Mouse (Mus musculus) frontal cortex, postnatal 14 days (tissue): Measurements from ENCODE around the gene Rnls.

Experiments used
- DNase-seq, 2 experiments: peaks; one replicate each; pipeline ENCODE4 v3.0.0; 2022; ENCODE audit warnings: low spot score in 2 of 2

Rnls gene

GRCm38 (mm10) chr19:33179595-33179994 lies 212.5 kb downstream of the Rnls start:
- DNase-seq = no peak

GRCm38 (mm10) chr19:33178866-33179265 lies 213.2 kb downstream of the Rnls start:
- DNase-seq = no peak

- DNase-seq = no peak
These were observed 213.7 kb downstream of the Rnls start for GRCm38 (mm10) chr19:33178367-33178766.

GRCm38 (mm10) chr19:33173991-33174390 lies 218.1 kb downstream of the Rnls start:
- DNase-seq = no peak

GRCm38 (mm10) chr19:33169881-33170280 lies 222.2 kb downstream of the Rnls start:
- no peak for DNase-seq

GRCm38 (mm10) chr19:33167528-33168264 lies 224.4 kb downstream of the Rnls start:
- no peak for DNase-seq

- DNase-seq = no peak
These were observed 227.3 kb downstream of the Rnls start for GRCm38 (mm10) chr19:33164801-33165200.

GRCm38 (mm10) chr19:33161903-33162302 lies 230.2 kb downstream of the Rnls start:
- no peak for DNase-seq

GRCm38 (mm10) chr19:33159897-33160296 lies 232.2 kb downstream of the Rnls start:
- DNase-seq = no peak

GRCm38 (mm10) chr19:33159192-33159591 lies 232.9 kb downstream of the Rnls start:
- DNase-seq = no peak

GRCm38 (mm10) chr19:33158234-33158633 lies 233.9 kb downstream of the Rnls start:
- no peak for DNase-seq

- no peak for DNase-seq
These were observed 243.7 kb downstream of the Rnls start for GRCm38 (mm10) chr19:33148411-33148810.

- no peak for DNase-seq
These were observed 248.9 kb downstream of the Rnls start for GRCm38 (mm10) chr19:33143198-33143597.

- DNase-seq = no peak
These were observed 254.8 kb downstream of the Rnls start for GRCm38 (mm10) chr19:33137316-33137715.

- DNase-seq = no peak
These were observed 269.4 kb downstream of the Rnls start for GRCm38 (mm10) chr19:33122611-33123226.

- DNase-seq = no peak
These were observed 272.1 kb downstream of the Rnls start for GRCm38 (mm10) chr19:33119947-33120346.

GRCm38 (mm10) chr19:33118898-33119297 lies 273.2 kb downstream of the Rnls start:
- DNase-seq = no peak

- DNase-seq = no peak
These were observed 277.3 kb downstream of the Rnls start for GRCm38 (mm10) chr19:33114631-33115295.

GRCm38 (mm10) chr19:33113746-33114145 lies 278.3 kb downstream of the Rnls start:
- no peak for DNase-seq

GRCm38 (mm10) chr19:33110404-33110803 lies 281.7 kb downstream of the Rnls start:
- no peak for DNase-seq

GRCm38 (mm10) chr19:33109941-33110371 lies 282.1 kb downstream of the Rnls start:
- no peak for DNase-seq

- no peak for DNase-seq
These were observed 283.0 kb downstream of the Rnls start for GRCm38 (mm10) chr19:33109141-33109540.

GRCm38 (mm10) chr19:33103851-33104250 lies 288.2 kb downstream of the Rnls start:
- DNase-seq = no peak
